Mouse (Mus musculus): Measurements from ENCODE around the gene Slc9a1. TPM values are rescaled to one million over a fixed set of nuclear protein-coding genes. Genes with fewer than 3 reads are reported as not detected.

Slc9a1 gene
- polyA plus RNA-seq, 1 experiment from 2014 or later, result 11.1 TPM

GRCm38 (mm10) chr4:133379046-133379347 lies 9.5 kb downstream of the Slc9a1 start:
- Histone ChIP-seq H3K27ac (no peak overlapping the region), H3K4me2 (no peak overlapping the region), H3K4me1 (peaks cover 31% of the 10 kb centered on the region), H3K36me3 (replicated peaks) (no peaks in the 10 kb centered on the region), H3K9ac (0 out of 2 replicates have a peak overlapping the region, but pooled peaks have one; percentile 9), H3K9me3 (no peaks in the 10 kb centered on the region), H3K4me3 (no peak overlapping the region), H3K27me3 (replicated peaks) (no peaks in the 10 kb centered on the region)
- 36% methylated on average over 5 of the region's 5 CpGs for WGBS
- ATAC-seq (replicated peaks), result no peak

GRCm38 (mm10) chr4:133379861-133380260 lies 10.4 kb downstream of the Slc9a1 start:
- ATAC-seq (replicated peaks), result no peak
- Histone ChIP-seq H3K4me1 (peaks cover 24% of the 10 kb centered on the region), H3K27ac (no peak overlapping the region), H3K4me3 (no peak overlapping the region), H3K9ac (no peak overlapping the region), H3K27me3 (replicated peaks) (no peaks in the 10 kb centered on the region), H3K4me2 (no peak overlapping the region), H3K36me3 (replicated peaks) (no peaks in the 10 kb centered on the region), H3K9me3 (no peaks in the 10 kb centered on the region)
- WGBS, result 58% methylated on average over 3 of the region's 3 CpGs

- no peak overlapping the region for H3K9ac ChIP-seq
- no peak overlapping the region for H3K4me3 ChIP-seq
- H3K4me1 ChIP-seq, result peaks cover 24% of the 10 kb centered on the region
- H3K27ac ChIP-seq, result no peak overlapping the region
- no peaks in the 10 kb centered on the region for H3K36me3 ChIP-seq (replicated peaks)
- 57% methylated on average over 6 of the region's 6 CpGs for WGBS
- no peak overlapping the region for H3K4me2 ChIP-seq
- H3K27me3 ChIP-seq (replicated peaks), result no peaks in the 10 kb centered on the region
- H3K9me3 ChIP-seq, result no peaks in the 10 kb centered on the region
- ATAC-seq (replicated peaks), result no peak
These were observed 11.0 kb downstream of the Slc9a1 start for GRCm38 (mm10) chr4:133380532-133380931.

- H3K4me3 ChIP-seq, result no peak overlapping the region
- H3K27me3 ChIP-seq (replicated peaks), result no peaks in the 10 kb centered on the region
- 75% methylated on average over 8 of the region's 8 CpGs for WGBS
- H3K4me2 ChIP-seq, result no peak overlapping the region
- H3K4me1 ChIP-seq, result peaks cover 19% of the 10 kb centered on the region
- H3K27ac ChIP-seq, result no peak overlapping the region
- no peaks in the 10 kb centered on the region for H3K36me3 ChIP-seq (replicated peaks)
- no peak overlapping the region for H3K9ac ChIP-seq
- ATAC-seq (replicated peaks), result no peak
- H3K9me3 ChIP-seq, result no peaks in the 10 kb centered on the region
These were observed 11.6 kb downstream of the Slc9a1 start for GRCm38 (mm10) chr4:133381141-133381540.

- Histone ChIP-seq H3K9ac (no peak overlapping the region), H3K9me3 (no peaks in the 10 kb centered on the region), H3K4me3 (no peak overlapping the region), H3K27ac (no peak overlapping the region), H3K36me3 (replicated peaks) (no peaks in the 10 kb centered on the region), H3K27me3 (replicated peaks) (no peaks in the 10 kb centered on the region), H3K4me1 (peaks cover 3% of the 10 kb centered on the region; the same call in 1 of the 2 replicates), H3K4me2 (no peak overlapping the region)
- WGBS, result 79% methylated on average over 7 of the region's 7 CpGs
- ATAC-seq (replicated peaks), result no peak
These were observed 16.7 kb downstream of the Slc9a1 start for GRCm38 (mm10) chr4:133386061-133386797.

- H3K4me2 ChIP-seq, result no peak overlapping the region
- H3K36me3 ChIP-seq (replicated peaks), result no peaks in the 10 kb centered on the region
- H3K4me1 ChIP-seq, result peaks cover 3% of the 10 kb centered on the region; the same call in 1 of the 2 replicates
- no peak overlapping the region for H3K27ac ChIP-seq
- no peak overlapping the region for H3K9ac ChIP-seq
- H3K9me3 ChIP-seq, result no peaks in the 10 kb centered on the region
- ATAC-seq (replicated peaks), result no peak
- no peaks in the 10 kb centered on the region for H3K27me3 ChIP-seq (replicated peaks)
- H3K4me3 ChIP-seq, result no peak overlapping the region
These were observed 17.5 kb downstream of the Slc9a1 start for GRCm38 (mm10) chr4:133387053-133387452.

GRCm38 (mm10) chr4:133388781-133389552 lies 19.5 kb downstream of the Slc9a1 start:
- H3K27ac ChIP-seq, result no peak overlapping the region
- no peak for ATAC-seq (replicated peaks)
- WGBS, result 78% methylated on average over 16 of the region's 16 CpGs

GRCm38 (mm10) chr4:133390042-133390441 lies 20.5 kb downstream of the Slc9a1 start:
- Histone ChIP-seq H3K4me3 (no peak overlapping the region), H3K9ac (no peak overlapping the region), H3K9me3 (no peaks in the 10 kb centered on the region), H3K4me2 (no peak overlapping the region), H3K36me3 (replicated peaks) (no peaks in the 10 kb centered on the region), H3K27ac (no peak overlapping the region), H3K27me3 (replicated peaks) (no peaks in the 10 kb centered on the region), H3K4me1 (peaks cover 3% of the 10 kb centered on the region; the same call in 1 of the 2 replicates)
- ATAC-seq (replicated peaks), result no peak
- WGBS, result 93% methylated on average over 2 of the region's 2 CpGs

More at GRCm38 (mm10) chr4:133388781-133389552, 19.5 kb downstream of the Slc9a1 start:
- H3K4me1 ChIP-seq, result peaks cover 3% of the 10 kb centered on the region; the same call in 1 of the 2 replicates
- H3K4me2 ChIP-seq, result no peak overlapping the region
- H3K9me3 ChIP-seq, result no peaks in the 10 kb centered on the region
- no peaks in the 10 kb centered on the region for H3K36me3 ChIP-seq (replicated peaks)
- H3K4me3 ChIP-seq, result no peak overlapping the region
- H3K9ac ChIP-seq, result no peak overlapping the region
- no peaks in the 10 kb centered on the region for H3K27me3 ChIP-seq (replicated peaks)

- peaks cover 4% of the 10 kb centered on the region; the same call in 1 of the 2 replicates for H3K4me1 ChIP-seq
- no peaks in the 10 kb centered on the region for H3K9me3 ChIP-seq
- no peak overlapping the region for H3K4me3 ChIP-seq
- no peak for ATAC-seq (replicated peaks)
- no peak overlapping the region for H3K27ac ChIP-seq
- no peak overlapping the region for H3K9ac ChIP-seq
- H3K27me3 ChIP-seq (replicated peaks), result no peaks in the 10 kb centered on the region
- no peak overlapping the region for H3K4me2 ChIP-seq
- no peaks in the 10 kb centered on the region for H3K36me3 ChIP-seq (replicated peaks)
- 94% methylated on average over 6 of the region's 6 CpGs for WGBS
These were observed 21.1 kb downstream of the Slc9a1 start for GRCm38 (mm10) chr4:133390585-133390984.

GRCm38 (mm10) chr4:133391185-133392040 lies 21.9 kb downstream of the Slc9a1 start:
- no peaks in the 10 kb centered on the region for H3K36me3 ChIP-seq (replicated peaks)
- H3K9ac ChIP-seq, result no peak overlapping the region
- no peaks in the 10 kb centered on the region for H3K27me3 ChIP-seq (replicated peaks)
- no peak overlapping the region for H3K27ac ChIP-seq
- H3K4me2 ChIP-seq, result no peak overlapping the region
- no peak overlapping the region for H3K4me3 ChIP-seq
- 82% methylated on average over 18 of the region's 18 CpGs for WGBS
- H3K9me3 ChIP-seq, result no peaks in the 10 kb centered on the region
- no peak for ATAC-seq (replicated peaks)
- H3K4me1 ChIP-seq, result peaks cover 11% of the 10 kb centered on the region; the same call in 1 of the 2 replicates

GRCm38 (mm10) chr4:133394981-133395573 lies 25.6 kb downstream of the Slc9a1 start:
- ATAC-seq (replicated peaks), result no peak
- Histone ChIP-seq H3K9me3 (no peaks in the 10 kb centered on the region), H3K36me3 (replicated peaks) (no peaks in the 10 kb centered on the region), H3K4me1 (peaks cover 8% of the 10 kb centered on the region; the same call in 1 of the 2 replicates), H3K9ac (no peak overlapping the region), H3K4me3 (no peak overlapping the region), H3K4me2 (no peak overlapping the region), H3K27me3 (replicated peaks) (no peaks in the 10 kb centered on the region), H3K27ac (no peak overlapping the region)
- 82% methylated on average over 4 of the region's 4 CpGs for WGBS

GRCm38 (mm10) chr4:133396079-133396478 lies 26.6 kb downstream of the Slc9a1 start:
- Histone ChIP-seq H3K27me3 (replicated peaks) (no peaks in the 10 kb centered on the region), H3K4me2 (no peak overlapping the region), H3K4me3 (no peak overlapping the region), H3K27ac (no peak overlapping the region), H3K4me1 (peaks cover 8% of the 10 kb centered on the region; the same call in 1 of the 2 replicates), H3K9ac (no peak overlapping the region), H3K36me3 (replicated peaks) (no peaks in the 10 kb centered on the region), H3K9me3 (no peaks in the 10 kb centered on the region)
- ATAC-seq (replicated peaks), result no peak
- 76% methylated on average over 2 of the region's 2 CpGs for WGBS

All from midbrain, embryonic 15.5 days (tissue).